In the genomic region with DNA sequence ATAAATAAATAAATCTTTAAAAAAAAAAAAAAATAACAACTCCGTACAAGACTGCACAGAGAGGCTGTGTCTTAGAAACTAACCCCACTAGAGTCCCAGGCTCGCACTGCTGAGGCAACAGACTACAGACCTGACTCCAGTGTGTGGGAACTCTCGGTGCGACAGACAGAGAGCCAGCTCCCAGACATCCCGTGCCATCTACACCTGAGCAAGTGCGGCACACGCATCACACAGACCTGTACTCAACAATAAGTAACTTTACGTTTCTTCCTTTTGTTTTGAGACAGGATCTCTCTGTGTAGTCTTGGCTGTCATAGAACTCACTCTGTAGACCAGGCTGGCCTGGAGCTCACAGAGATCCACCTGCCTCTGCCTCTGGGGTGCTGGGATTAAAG, we compare ENCODE assay signal across 17 mouse cellular contexts. TPM values are rescaled to one million over a fixed set of nuclear protein-coding genes. Genes with fewer than 3 reads are reported as not detected.
DNase-seq lines count a peak whose midpoint lies in the region; ATAC-seq lines count a peak whose summit lies in the region.
"Had no signal": no experiment of that assay in that cellular context is flagged by ENCODE, and none has a peak within 500 bp of the region (broad histone marks: within the 10 kb centered on the region; RNA-seq: fewer than 3 reads in every experiment).

No protein-coding gene starts in this region.

- ATAC-seq in hindbrain, embryonic 13.5 days (ENCODE audit: low FRiP score), result no peak
- no peak for ATAC-seq in hindbrain, embryonic 14.5 days (ENCODE audit: low FRiP score)
- ATAC-seq in liver, embryonic 13.5 days (ENCODE audit: low read depth), result no peak
- ATAC-seq: forebrain, embryonic 16.5 days had no signal

- H3K4me1 ChIP-seq in hindbrain, embryonic 13.5 days (replicated peaks), result peaks cover 36% of the 10 kb centered on the region
- H3K4me1 ChIP-seq in hindbrain, embryonic 14.5 days (replicated peaks; ENCODE audit: control insufficient read depth, insufficient read depth, low read length), result peaks cover 19% of the 10 kb centered on the region
- peaks cover 92% of the 10 kb centered on the region for H3K4me1 ChIP-seq in liver, embryonic 13.5 days (replicated peaks)

- no peak overlapping the region for H3K4me3 ChIP-seq in hindbrain, embryonic 13.5 days
- H3K4me3 ChIP-seq in hindbrain, embryonic 14.5 days (replicated peaks; ENCODE audit: low read length), result no peak overlapping the region
- H3K4me3 ChIP-seq in liver, embryonic 13.5 days (replicated peaks), result peak overlapping the region; percentile 37
- H3K4me3 ChIP-seq: heart, embryonic 10.5 days; limb, embryonic 15.5 days; midbrain, embryonic 10.5 days; neural tube, embryonic 13.5 days had no signal

- H3K27me3 ChIP-seq in hindbrain, embryonic 13.5 days, result no peaks in the 10 kb centered on the region
- no peaks in the 10 kb centered on the region for H3K27me3 ChIP-seq in hindbrain, embryonic 14.5 days (ENCODE audit: control insufficient read depth, insufficient read depth, low read length)
- H3K27me3 ChIP-seq in liver, embryonic 13.5 days, result no peaks in the 10 kb centered on the region
- H3K27me3 ChIP-seq: limb, embryonic 15.5 days; neural tube, embryonic 13.5 days had no signal

- H3K9ac ChIP-seq in hindbrain, embryonic 13.5 days, result peak overlapping the region; percentile 55; the same call in 1 of the 2 replicates
- no peak overlapping the region for H3K9ac ChIP-seq in hindbrain, embryonic 14.5 days
- H3K9ac ChIP-seq in liver, embryonic 13.5 days, result peak overlapping the region; percentile 76
- H3K9ac ChIP-seq: limb, embryonic 15.5 days had no signal

- DNase-seq in hindbrain, embryonic 14.5 days (ENCODE audit: low spot score), result no peak
- DNase-seq in thymus, postnatal 4 days, result peak; percentile 45
- DNase-seq in thymus, postnatal 25 days, result no peak
- DNase-seq in liver, embryonic 13.5 days, result no peak
- no peak for DNase-seq in cerebellum, adult 18-20 months
- no peak for DNase-seq in adrenal gland, adult 2 months
- DNase-seq: adrenal gland, postnatal 25 days; cerebellum, adult 9-11 months; embryo, embryonic 11 days; kidney, adult 2 months; kidney, postnatal 36 days had no signal

- WGBS in hindbrain, embryonic 13.5 days, result 95% methylated on average over 8 of the region's 8 CpGs
- WGBS in hindbrain, embryonic 14.5 days, result 93% methylated on average over 8 of the region's 8 CpGs
- 61% methylated on average over 8 of the region's 8 CpGs for WGBS in liver, embryonic 13.5 days (ENCODE audit: insufficient replicate concordance)

- no peaks in the 10 kb centered on the region for H3K9me3 ChIP-seq in hindbrain, embryonic 13.5 days
- no peaks in the 10 kb centered on the region for H3K9me3 ChIP-seq in hindbrain, embryonic 14.5 days (ENCODE audit: control insufficient read depth, low read length)
- no peaks in the 10 kb centered on the region for H3K9me3 ChIP-seq in liver, embryonic 13.5 days (replicated peaks)
- H3K9me3 ChIP-seq: heart, embryonic 10.5 days; limb, embryonic 15.5 days; midbrain, embryonic 10.5 days; neural tube, embryonic 13.5 days had no signal

- peaks cover 28% of the 10 kb centered on the region for H3K36me3 ChIP-seq in hindbrain, embryonic 13.5 days
- H3K36me3 ChIP-seq in hindbrain, embryonic 14.5 days (replicated peaks; ENCODE audit: control insufficient read depth, insufficient read depth), result peaks cover 24% of the 10 kb centered on the region; the same call in 1 of the 2 replicates
- peaks cover 27% of the 10 kb centered on the region for H3K36me3 ChIP-seq in liver, embryonic 13.5 days

- no peak overlapping the region for H3K4me2 ChIP-seq in hindbrain, embryonic 13.5 days
- no peak overlapping the region for H3K4me2 ChIP-seq in hindbrain, embryonic 14.5 days (replicated peaks)
- peak overlapping the region; percentile 69 for H3K4me2 ChIP-seq in liver, embryonic 13.5 days
- H3K4me2 ChIP-seq: limb, embryonic 15.5 days; neural tube, embryonic 13.5 days had no signal

- H3K27ac ChIP-seq in hindbrain, embryonic 13.5 days, result no peak overlapping the region
- H3K27ac ChIP-seq in hindbrain, embryonic 14.5 days, result no peak overlapping the region
- peak overlapping the region; percentile 93 for H3K27ac ChIP-seq in liver, embryonic 13.5 days
- H3K27ac ChIP-seq: midbrain, embryonic 10.5 days had no signal

RNA-seq across cellular contexts. Expression of gene Mob3a, which starts 4.4 kb away (rescaled TPM):
- polyA plus RNA-seq in hindbrain, embryonic 13.5 days (2015; fragmentation: Nextera tagmentation; extraction: Ambion mirVana), result 51.8 and 56.8 TPM in 2 replicates
- polyA plus RNA-seq in hindbrain, embryonic 14.5 days (2014; fragmentation: Nextera tagmentation; extraction: Ambion mirVana), result 45.3 and 47.1 TPM in 2 replicates
- polyA plus RNA-seq in liver, embryonic 13.5 days (2015; fragmentation: Nextera tagmentation; extraction: Ambion mirVana), result 31.6 and 38.5 TPM in 2 replicates
- total RNA-seq in adrenal gland, adult 2 months (2021), result 10 to 100 TPM; 18.0 to 19.4 TPM
- 22.5 and 27.1 TPM in 2 replicates for polyA plus RNA-seq in adrenal gland, adult 2 months (2012; rRNA removed)

RNA-seq across cellular contexts. Expression of gene Izumo4, which starts 4.6 kb away (rescaled TPM):
- polyA plus RNA-seq in hindbrain, embryonic 13.5 days (2015; fragmentation: Nextera tagmentation; extraction: Ambion mirVana), result 36.4 and 42.8 TPM in 2 replicates
- 20.0 and 20.4 TPM in 2 replicates for polyA plus RNA-seq in hindbrain, embryonic 14.5 days (2014; fragmentation: Nextera tagmentation; extraction: Ambion mirVana)
- 6.1 and 7.5 TPM in 2 replicates for polyA plus RNA-seq in liver, embryonic 13.5 days (2015; fragmentation: Nextera tagmentation; extraction: Ambion mirVana)
- total RNA-seq in adrenal gland, adult 2 months (2021), result 10 to 100 TPM; 13.2 to 21.2 TPM
- 73.3 and 74.3 TPM in 2 replicates for polyA plus RNA-seq in adrenal gland, adult 2 months (2012; rRNA removed)

RNA-seq across cellular contexts. Expression of gene Mknk2, which starts 19.5 kb away (rescaled TPM):
- polyA plus RNA-seq in hindbrain, embryonic 13.5 days (2015; fragmentation: Nextera tagmentation; extraction: Ambion mirVana), result 55.4 and 56.2 TPM in 2 replicates
- 53.8 and 60.2 TPM in 2 replicates for polyA plus RNA-seq in hindbrain, embryonic 14.5 days (2014; fragmentation: Nextera tagmentation; extraction: Ambion mirVana)
- polyA plus RNA-seq in liver, embryonic 13.5 days (2015; fragmentation: Nextera tagmentation; extraction: Ambion mirVana), result 71.4 and 73.8 TPM in 2 replicates
- 100 to 1,000 TPM; 185 to 189 TPM for total RNA-seq in adrenal gland, adult 2 months (2021)
- polyA plus RNA-seq in adrenal gland, adult 2 months (2012; rRNA removed), result 427 and 546 TPM in 2 replicates

RNA-seq across cellular contexts. Expression of gene Btbd2, which starts 40.5 kb away (rescaled TPM):
- polyA plus RNA-seq in hindbrain, embryonic 13.5 days (2015; fragmentation: Nextera tagmentation; extraction: Ambion mirVana), result 75.7 and 77.8 TPM in 2 replicates
- 83.2 and 83.7 TPM in 2 replicates for polyA plus RNA-seq in hindbrain, embryonic 14.5 days (2014; fragmentation: Nextera tagmentation; extraction: Ambion mirVana)
- 11.5 and 12.7 TPM in 2 replicates for polyA plus RNA-seq in liver, embryonic 13.5 days (2015; fragmentation: Nextera tagmentation; extraction: Ambion mirVana)
- total RNA-seq in adrenal gland, adult 2 months (2021), result 10 to 100 TPM; 54.1 to 73.9 TPM
- 165 and 166 TPM in 2 replicates for polyA plus RNA-seq in adrenal gland, adult 2 months (2012; rRNA removed)

RNA-seq across cellular contexts. Expression of gene Ap3d1, which starts 44.7 kb away (rescaled TPM):
- 100 and 101 TPM in 2 replicates for polyA plus RNA-seq in hindbrain, embryonic 13.5 days (2015; fragmentation: Nextera tagmentation; extraction: Ambion mirVana)
- polyA plus RNA-seq in hindbrain, embryonic 14.5 days (2014; fragmentation: Nextera tagmentation; extraction: Ambion mirVana), result 112 and 114 TPM in 2 replicates
- 24.9 and 25.6 TPM in 2 replicates for polyA plus RNA-seq in liver, embryonic 13.5 days (2015; fragmentation: Nextera tagmentation; extraction: Ambion mirVana)
- total RNA-seq in adrenal gland, adult 2 months (2021), result 100 to 1,000 TPM in 1 of 2 experiments, 10 to 100 TPM in 1; 85.6 to 104 TPM
- 98.1 and 131 TPM in 2 replicates for polyA plus RNA-seq in adrenal gland, adult 2 months (2012; rRNA removed)
